ENCODE assay signal across 8 mouse cellular contexts in genomic region chr2:28582647-28583353, GRCm38 (mm10). TPM values are rescaled to one million over a fixed set of nuclear protein-coding genes. Genes with fewer than 3 reads are reported as not detected.
DNase-seq lines count a peak whose midpoint lies in the region; ATAC-seq lines count a peak whose summit lies in the region.

No protein-coding gene starts in this region.

- H3K9me3 ChIP-seq in intestine, embryonic 14.5 days (ENCODE audit: control insufficient read depth, low read length), result no peaks in the 10 kb centered on the region

- H3K4me2 ChIP-seq in intestine, embryonic 14.5 days (ENCODE audit: low read length), result peak overlapping the region; percentile 68

- H3K4me1 ChIP-seq in intestine, embryonic 14.5 days (replicated peaks; ENCODE audit: control insufficient read depth, insufficient read depth, low read length), result peaks cover 7% of the 10 kb centered on the region

- peak overlapping the region; percentile 80 for H3K27ac ChIP-seq in intestine, embryonic 14.5 days (ENCODE audit: low read depth)

- intact Hi-C loops in left cerebral cortex, postnatal 14 days (cut with DNase I), result loop anchor here (2.0 kb wide), 1 partner anchor 68 kb away; no protein-coding TSS in a partner anchor

- peak; percentile 90 for ATAC-seq in intestine, embryonic 14.5 days (replicated peaks; ENCODE audit: low FRiP score, low TSS enrichment, low read depth)

- no peaks in the 10 kb centered on the region for H3K27me3 ChIP-seq in intestine, embryonic 14.5 days (replicated peaks; ENCODE audit: control insufficient read depth, insufficient read depth, low read length)

- H3K36me3 ChIP-seq in intestine, embryonic 14.5 days (ENCODE audit: control insufficient read depth, insufficient read depth, low read length), result peaks cover 30% of the 10 kb centered on the region

- H3K4me3 ChIP-seq in intestine, embryonic 14.5 days (ENCODE audit: low read depth, low read length), result peak overlapping the region; percentile 85

- H3K9ac ChIP-seq in intestine, embryonic 14.5 days (ENCODE audit: low read length), result peak overlapping the region; percentile 81

- under 1% methylated on average over 56 of the region's 56 CpGs for whole genome bisulfite sequencing in intestine, embryonic 14.5 days

- DNase-seq in adrenal gland, adult 18-20 months (ENCODE audit: low spot score in 2 of 2), result peak; percentile 85 to 88
- DNase-seq in embryo, embryonic 11 days, result peak; percentile 93
- DNase-seq in gastrocnemius, postnatal 25 days, result peak; percentile 83
- peak; percentile 98 for DNase-seq in intestine, embryonic 14.5 days (ENCODE audit: low spot score)
- DNase-seq in left cerebral cortex, postnatal 14 days (ENCODE audit: low spot score in 2 of 2), result peak; percentile 88 to 92
- DNase-seq in mesoderm, embryonic 11.5 days (ENCODE audit: low read depth, low spot score), result peak; percentile 93
- peak; percentile 79 to 81 for DNase-seq in right cerebral cortex, postnatal 36 days (ENCODE audit: low spot score in 2 of 2)
- peak; percentile 91 for DNase-seq in yolk sac, embryonic 10.5 days (ENCODE audit: low spot score)

RNA-seq across cellular contexts. Expression of gene Gtf3c5, which starts 0.8 kb away (rescaled TPM):
- total RNA-seq in adrenal gland, adult 18-20 months (2021), result 10 to 100 TPM; 15.2 to 17.2 TPM
- 1 to 10 TPM; 7.3 to 7.6 TPM for total RNA-seq in gastrocnemius, postnatal 25 days (2021)
- polyA plus RNA-seq in intestine, embryonic 14.5 days (2014; fragmentation: Nextera tagmentation; extraction: Ambion mirVana), result 30.4 and 30.5 TPM in 2 replicates
- 10 to 100 TPM; 15.8 to 17.6 TPM for total RNA-seq in left cerebral cortex, postnatal 14 days (2021)

RNA-seq across cellular contexts. Expression of gene Cel, which starts 19.6 kb away (rescaled TPM):
- total RNA-seq in adrenal gland, adult 18-20 months (2021), result not detected
- total RNA-seq in gastrocnemius, postnatal 25 days (2021), result not detected
- 67.3 TPM in 1 of 2 replicates, not detected in the other for polyA plus RNA-seq in intestine, embryonic 14.5 days (2014; fragmentation: Nextera tagmentation; extraction: Ambion mirVana)
- not detected for total RNA-seq in left cerebral cortex, postnatal 14 days (2021)

RNA-seq across cellular contexts. Expression of gene Gfi1b, which starts 39.0 kb away (rescaled TPM):
- total RNA-seq in adrenal gland, adult 18-20 months (2021), result not detected
- not detected for total RNA-seq in gastrocnemius, postnatal 25 days (2021)
- 0.27 TPM in 1 of 2 replicates, not detected in the other for polyA plus RNA-seq in intestine, embryonic 14.5 days (2014; fragmentation: Nextera tagmentation; extraction: Ambion mirVana)
- not detected for total RNA-seq in left cerebral cortex, postnatal 14 days (2021)

RNA-seq across cellular contexts. Expression of gene Tsc1, which starts 58.2 kb away (rescaled TPM):
- total RNA-seq in adrenal gland, adult 18-20 months (2021), result 10 to 100 TPM; 18.5 to 21.3 TPM
- 10 to 100 TPM; 26.9 to 32.5 TPM for total RNA-seq in gastrocnemius, postnatal 25 days (2021)
- 17.2 and 19.4 TPM in 2 replicates for polyA plus RNA-seq in intestine, embryonic 14.5 days (2014; fragmentation: Nextera tagmentation; extraction: Ambion mirVana)
- 10 to 100 TPM; 43.4 to 45.1 TPM for total RNA-seq in left cerebral cortex, postnatal 14 days (2021)

Comparison
In these comparisons a context has a peak if more than half of its experiments do, and no peak if none do; other contexts are left out.
1. Peak in every context shown above with its lines: DNase-seq, ATAC-seq, H3K4me3 ChIP-seq and H3K27ac ChIP-seq.